Mouse (Mus musculus) liver, postnatal 0 days (tissue): ENCODE results near the gene Alg14. TPM values are rescaled to one million over a fixed set of nuclear protein-coding genes. Genes with fewer than 3 reads are reported as not detected.

Source experiments
- ATAC-seq: fragments of 200-750 bp; cut with Nextera tagmentation; 2 replicates; pipeline ENCODE4 v1.8.0; 2017; ENCODE audit warnings: mild to moderate bottlenecking, moderate library complexity
- DNase-seq: peaks from one replicate; pipeline ENCODE4 v3.0.0-alpha.2; 2016
- H3K27ac ChIP-seq: fragments of 300-500 bp; sonication (generic); 2 replicates; pipeline ENCODE4 v1.5.1; 2014; ENCODE audit warnings: antibody characterized with exemption, moderate library complexity, mild to moderate bottlenecking, low read depth
- H3K27me3 ChIP-seq: fragments of 300-500 bp; sonication (generic); 2 replicates; pipeline ENCODE4 v1.6.1; 2014; ENCODE audit warnings: low read length, control low read depth, mixed read lengths; ENCODE audit not compliant: insufficient read depth
- H3K36me3 ChIP-seq: fragments of 300-500 bp; sonication (generic); replicated peaks from 2 replicates; pipeline ENCODE4 v1.6.1; 2014; ENCODE audit warnings: mild to moderate bottlenecking, control low read depth, low read length, moderate library complexity, mixed read lengths; ENCODE audit not compliant: insufficient read depth
- H3K4me1 ChIP-seq: fragments of 300-500 bp; sonication (generic); 2 replicates; pipeline ENCODE4 v1.6.1; 2014; ENCODE audit warnings: antibody characterized with exemption, mild to moderate bottlenecking, control low read depth; ENCODE audit not compliant: insufficient read depth
- H3K4me2 ChIP-seq: fragments of 300-500 bp; sonication (generic); 2 replicates; pipeline ENCODE4 v1.6.1; 2014; ENCODE audit warnings: low read depth, mild to moderate bottlenecking, low read length, moderate library complexity, mixed read lengths
- H3K4me3 ChIP-seq: fragments of 300-500 bp; sonication (generic); 2 replicates; pipeline ENCODE4 v1.5.1; 2014; ENCODE audit warnings: low read depth, low read length
- H3K9ac ChIP-seq: fragments of 300-500 bp; sonication (generic); replicated peaks from 2 replicates; pipeline ENCODE4 v1.6.1; 2014; ENCODE audit warnings: mild to moderate bottlenecking, moderate library complexity
- H3K9me3 ChIP-seq: fragments of 300-500 bp; sonication (generic); 2 replicates; pipeline ENCODE4 v1.6.1; 2016; ENCODE audit warnings: mild to moderate bottlenecking, control low read depth, low read length, mixed read lengths
- CTCF ChIP-seq: sonication (generic); IDR thresholded peaks from 2 replicates; pipeline ENCODE4 v1.5.1; 2016; ENCODE audit warnings: antibody characterized with exemption, low read depth
- EP300 ChIP-seq: IDR thresholded peaks from 2 replicates; pipeline ENCODE4 v1.6.1; 2016; ENCODE audit warnings: antibody characterized with exemption, low read depth, mild to moderate bottlenecking
- WGBS: fragments of 180-500 bp; shearing (Covaris S2); extraction: QIAGEN DNeasy Blood & Tissue Kit; methylation state at CpG from one replicate; pipeline ENCODE4 v1.1.7; 2014; ENCODE audit not compliant: insufficient replicate concordance; 5-methylcytosine and 5-hydroxymethylcytosine counted together
- polyA plus RNA-seq: library from polyadenylated mRNA; unstranded; fragments of >200 nt; fragmentation: Nextera tagmentation; extraction: Ambion mirVana; gene quantifications from 2 replicates; pipeline ENCODE4 v1.2.1, GENCODE M21; 2015

Alg14 gene
- polyA plus RNA-seq, 1 experiment from 2014 or later: 20.1 TPM

- TF ChIP-seq EP300 (no peak), CTCF (no peak)
- ATAC-seq (no peak), DNase-seq (no peak)
- 86% methylated on average over 6 of the region's 6 CpGs for WGBS
- H3K4me2 ChIP-seq: no peak overlapping the region
- H3K4me1 ChIP-seq: no peaks in the 10 kb centered on the region
- H3K27me3 ChIP-seq: no peaks in the 10 kb centered on the region
- H3K9me3 ChIP-seq: no peaks in the 10 kb centered on the region
- no peak overlapping the region for H3K9ac ChIP-seq
- H3K27ac ChIP-seq: no peak overlapping the region
- no peak overlapping the region for H3K4me3 ChIP-seq
- H3K36me3 ChIP-seq: peaks cover 19% of the 10 kb centered on the region
Measured at GRCm38 (mm10) chr3:121319906-121320305, 28.3 kb downstream of the Alg14 start.

GRCm38 (mm10) chr3:121320896-121321295 is 29.3 kb downstream of the Alg14 start:
- DNase-seq: no peak
- WGBS: 88% methylated on average over 1 of the region's 1 CpGs
- no peak overlapping the region for H3K4me2 ChIP-seq

GRCm38 (mm10) chr3:121323371-121323770 is 31.8 kb downstream of the Alg14 start:
- Histone ChIP-seq H3K36me3 (peaks cover 17% of the 10 kb centered on the region), H3K4me2 (no peak overlapping the region), H3K9ac (no peak overlapping the region), H3K27ac (no peak overlapping the region), H3K9me3 (no peaks in the 10 kb centered on the region), H3K27me3 (no peaks in the 10 kb centered on the region), H3K4me3 (no peak overlapping the region), H3K4me1 (no peaks in the 10 kb centered on the region)
- ATAC-seq: no peak
- 92% methylated on average over 15 of the region's 15 CpGs for WGBS
- TF ChIP-seq EP300: no peak
- TF ChIP-seq CTCF: no peak
- no peak for DNase-seq

More at GRCm38 (mm10) chr3:121320896-121321295, 29.3 kb downstream of the Alg14 start:
- peaks cover 17% of the 10 kb centered on the region for H3K36me3 ChIP-seq
- no peaks in the 10 kb centered on the region for H3K4me1 ChIP-seq
- H3K4me3 ChIP-seq: no peak overlapping the region
- no peak for ATAC-seq
- H3K9me3 ChIP-seq: no peaks in the 10 kb centered on the region
- no peak overlapping the region for H3K9ac ChIP-seq
- no peaks in the 10 kb centered on the region for H3K27me3 ChIP-seq
- TF ChIP-seq EP300: no peak
- TF ChIP-seq CTCF: no peak
- H3K27ac ChIP-seq: no peak overlapping the region

- H3K36me3 ChIP-seq: peaks cover 17% of the 10 kb centered on the region
- no peak overlapping the region for H3K4me2 ChIP-seq
- no peaks in the 10 kb centered on the region for H3K27me3 ChIP-seq
- H3K4me3 ChIP-seq: no peak overlapping the region
- DNase-seq (no peak), ATAC-seq (no peak)
- TF ChIP-seq CTCF (no peak), EP300 (no peak)
- H3K9me3 ChIP-seq: no peaks in the 10 kb centered on the region
- peaks cover 3% of the 10 kb centered on the region; the same call in 1 of the 2 replicates for H3K4me1 ChIP-seq
- H3K9ac ChIP-seq: no peak overlapping the region
- 86% methylated on average over 5 of the region's 5 CpGs for WGBS
- no peak overlapping the region for H3K27ac ChIP-seq
Measured at GRCm38 (mm10) chr3:121327406-121327805, 35.8 kb downstream of the Alg14 start.

GRCm38 (mm10) chr3:121329647-121330046 is 38.1 kb downstream of the Alg14 start:
- no peak for DNase-seq
- Histone ChIP-seq H3K4me3 (peak overlapping the region; percentile 10; the same call in 1 of the 2 replicates), H3K4me1 (peaks cover 3% of the 10 kb centered on the region; the same call in 1 of the 2 replicates), H3K36me3 (peaks cover 10% of the 10 kb centered on the region; the same call in 1 of the 2 replicates), H3K27me3 (no peaks in the 10 kb centered on the region), H3K27ac (peak overlapping the region; percentile 66), H3K4me2 (peak overlapping the region; percentile 34), H3K9me3 (no peaks in the 10 kb centered on the region), H3K9ac (no peak overlapping the region; the same call in 1 of the 2 replicates)
- WGBS: 56% methylated on average over 10 of the region's 10 CpGs
- TF ChIP-seq EP300 (no peak), CTCF (no peak)
- no peak for ATAC-seq

- peak overlapping the region; percentile 34 for H3K4me2 ChIP-seq
- H3K9me3 ChIP-seq: no peaks in the 10 kb centered on the region
- DNase-seq (no peak), ATAC-seq (peak; percentile 44)
- no peak overlapping the region; the same call in 1 of the 2 replicates for H3K4me3 ChIP-seq
- no peaks in the 10 kb centered on the region for H3K27me3 ChIP-seq
- H3K4me1 ChIP-seq: peaks cover 3% of the 10 kb centered on the region; the same call in 1 of the 2 replicates
- H3K9ac ChIP-seq: no peak overlapping the region
- WGBS: 48% methylated on average over 7 of the region's 7 CpGs
- H3K36me3 ChIP-seq: peaks cover 10% of the 10 kb centered on the region; the same call in 1 of the 2 replicates
- TF ChIP-seq CTCF: no peak
- TF ChIP-seq EP300: no peak
- H3K27ac ChIP-seq: peak overlapping the region; percentile 66
Measured at GRCm38 (mm10) chr3:121330244-121330646, 38.7 kb downstream of the Alg14 start.

- 87% methylated on average over 6 of the region's 6 CpGs for WGBS
- Histone ChIP-seq H3K27me3 (no peaks in the 10 kb centered on the region), H3K4me1 (peaks cover 12% of the 10 kb centered on the region), H3K4me2 (no peak overlapping the region), H3K4me3 (no peak overlapping the region), H3K9me3 (no peaks in the 10 kb centered on the region), H3K36me3 (0 out of 2 replicates have a peak, but pooled peaks cover 4% of the 10 kb centered on the region), H3K9ac (no peak overlapping the region), H3K27ac (no peak overlapping the region)
- DNase-seq (no peak), ATAC-seq (no peak)
- TF ChIP-seq CTCF (no peak), EP300 (no peak)
Measured at GRCm38 (mm10) chr3:121336234-121336890, 44.8 kb downstream of the Alg14 start.
